Mouse (Mus musculus): ENCODE results near the gene Nkpd1. TPM values are rescaled to one million over a fixed set of nuclear protein-coding genes. Genes with fewer than 3 reads are reported as not detected.

Gene Nkpd1
- total and polyA plus RNA-seq, 3 experiments = 1.1 to 2.1 (median 1.9) TPM

DNA sequence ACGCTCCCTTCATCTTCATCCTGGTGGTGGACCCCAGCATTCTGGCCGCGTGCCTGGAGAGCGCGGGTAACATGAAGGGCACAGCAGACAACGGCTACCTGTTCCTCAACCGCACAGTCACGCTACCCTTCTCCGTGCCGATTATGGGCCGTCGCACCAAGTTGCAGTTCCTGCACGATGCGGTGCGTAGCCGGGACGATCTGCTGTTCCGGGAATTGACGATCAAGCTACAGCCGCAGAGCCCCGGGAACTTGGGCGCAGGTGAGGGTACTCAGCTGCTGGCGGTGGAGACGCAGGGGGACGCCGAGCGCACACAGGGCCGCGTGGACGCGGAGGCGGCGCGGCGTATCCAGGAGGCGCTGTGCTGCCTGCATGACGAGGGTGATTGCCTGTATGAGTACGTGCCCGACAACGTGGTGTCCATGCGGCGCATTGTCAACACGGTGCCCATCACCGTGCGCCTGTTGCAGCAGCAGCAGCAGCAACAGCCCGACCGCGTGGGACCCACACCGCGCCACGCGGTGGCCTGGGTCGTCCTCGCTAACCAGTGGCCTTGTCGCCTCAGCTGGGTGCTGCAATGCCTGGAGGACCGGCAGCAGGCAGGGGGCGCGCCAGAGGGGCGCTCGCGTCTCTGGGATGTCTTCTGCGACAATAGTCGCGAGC lies 6.2 kb downstream of the Nkpd1 start:
- no peak overlapping the region for H3K4me2 ChIP-seq (ENCODE audit: insufficient read depth, low read depth, poor library complexity, severe bottlenecking)
- H3K36me3 ChIP-seq (replicated peaks in 1 of 2; ENCODE audit: control insufficient read depth in 1 of 2, insufficient read depth in 1 of 2, low read length in 1 of 2) = peaks cover 16 to 60% of the 10 kb centered on the region in 2 experiments
- H3K27ac ChIP-seq (ENCODE audit: insufficient read depth, low read depth) = no peak overlapping the region
- H3K27me3 ChIP-seq (replicated peaks) = no peaks in the 10 kb centered on the region
- no peak for DNase-seq (ENCODE audit: extremely low read depth)
- TF ChIP-seq TCF12 (IDR thresholded peaks at IDR 0.05; ENCODE audit: low read depth, low read length) (no peak), ZNF384 (IDR thresholded peaks at IDR 0.05; ENCODE audit: low read depth, low read length) (no peak), IRF4 (IDR thresholded peaks at IDR 0.05; ENCODE audit: low read depth, low read length) (no peak), SIN3A (IDR thresholded peaks at IDR 0.05; ENCODE audit: low read length) (no peak), RAD21 (IDR thresholded peaks at IDR 0.05; ENCODE audit: low read depth, low read length) (no peak), MAFK (IDR thresholded peaks at IDR 0.05; ENCODE audit: insufficient replicate concordance, low read length) (no peak), EP300 (IDR thresholded peaks at IDR 0.05; ENCODE audit: low read length) (no peak), NELFE (IDR thresholded peaks at IDR 0.05; ENCODE audit: low read depth, low read length) (no peak), ZC3H11A (IDR thresholded peaks at IDR 0.05; ENCODE audit: low read depth, low read length) (no peak)
- in situ Hi-C loops (cut with MboI; ENCODE audit: low pct_ligation_motif_present, low pct_unique_long_range_greater_than_20kb, low sequenced_read_pairs) (no loop called here), dilution Hi-C loops (cut with MboI; ENCODE audit: extremely low pct_ligation_motif_present, extremely low pct_unique_long_range_greater_than_20kb, low sequenced_read_pairs) (no loop called here)
- no peaks in the 10 kb centered on the region for H3K79me2 ChIP-seq (replicated peaks; ENCODE audit: control insufficient read depth, extremely low read depth, insufficient read depth, poor library complexity, severe bottlenecking)
- no peak overlapping the region for H3K4me3 ChIP-seq (replicated peaks in 1 of 3; ENCODE audit: low read depth in 2 of 3, low read length in 2 of 3, poor library complexity in 1 of 3)
- H3K9me3 ChIP-seq (replicated peaks; ENCODE audit: low read length) = peaks cover 14% of the 10 kb centered on the region
- peaks cover 0 to 6% of the 10 kb centered on the region in 2 experiments; a peak in 1 of 4 replicates for H3K4me1 ChIP-seq (ENCODE audit: control insufficient read depth in 1 of 2, insufficient read depth in 2 of 2)
- no peak overlapping the region for H3K9ac ChIP-seq (ENCODE audit: insufficient read depth, low read depth)

DNA sequence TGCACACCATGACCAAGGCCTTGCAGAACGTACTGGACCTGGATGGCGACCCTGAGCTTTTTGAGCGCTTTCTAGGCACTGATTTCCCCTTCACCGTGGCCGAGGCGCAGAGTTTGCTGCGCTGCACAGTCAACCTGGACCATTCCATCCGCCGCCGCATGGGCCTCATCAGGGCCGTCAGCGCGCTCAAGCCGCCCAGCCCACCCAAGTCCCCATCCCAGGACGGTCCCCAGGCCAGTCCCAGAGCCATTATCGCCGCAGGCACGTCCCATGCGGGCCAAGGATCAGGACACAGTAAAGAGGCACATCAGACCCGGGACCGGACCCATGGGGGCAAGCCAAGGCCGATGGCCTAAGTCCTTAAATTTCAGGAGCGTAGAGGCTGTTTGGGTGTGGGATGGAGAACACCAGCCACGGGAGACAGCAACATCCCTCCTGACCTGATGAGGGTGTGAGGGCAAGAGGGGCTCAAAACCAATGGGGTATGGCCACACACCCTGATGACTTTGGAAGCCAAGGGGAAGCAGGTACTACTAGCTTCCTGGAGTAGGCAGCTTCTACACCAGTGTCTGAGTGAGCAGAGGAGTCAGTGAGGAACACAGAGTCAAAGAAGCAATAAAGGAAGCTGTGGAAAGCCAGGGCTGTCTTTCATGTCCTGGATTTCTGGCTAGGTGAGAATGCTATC lies 6.9 kb downstream of the Nkpd1 start:
- Histone ChIP-seq H3K36me3 (replicated peaks in 1 of 2; ENCODE audit: control insufficient read depth in 1 of 2, insufficient read depth in 1 of 2, low read length in 1 of 2) (peaks cover 21 to 66% of the 10 kb centered on the region in 2 experiments), H3K27me3 (replicated peaks) (no peaks in the 10 kb centered on the region), H3K9me3 (replicated peaks; ENCODE audit: low read length) (peaks cover 14% of the 10 kb centered on the region), H3K4me1 (ENCODE audit: control insufficient read depth in 1 of 2, insufficient read depth in 2 of 2) (peaks cover 0 to 2% of the 10 kb centered on the region in 2 experiments; a peak in 1 of 4 replicates), H3K4me3 (replicated peaks in 1 of 3; ENCODE audit: low read depth in 2 of 3, low read length in 2 of 3, poor library complexity in 1 of 3) (no peak overlapping the region), H3K4me2 (ENCODE audit: insufficient read depth, low read depth, poor library complexity, severe bottlenecking) (no peak overlapping the region), H3K79me2 (replicated peaks; ENCODE audit: control insufficient read depth, extremely low read depth, insufficient read depth, poor library complexity, severe bottlenecking) (no peaks in the 10 kb centered on the region), H3K9ac (ENCODE audit: insufficient read depth, low read depth) (no peak overlapping the region), H3K27ac (ENCODE audit: insufficient read depth, low read depth) (no peak overlapping the region)
- in situ Hi-C loops (cut with MboI; ENCODE audit: low pct_ligation_motif_present, low pct_unique_long_range_greater_than_20kb, low sequenced_read_pairs) (no loop called here), dilution Hi-C loops (cut with MboI; ENCODE audit: extremely low pct_ligation_motif_present, extremely low pct_unique_long_range_greater_than_20kb, low sequenced_read_pairs) (no loop called here)
- DNase-seq (ENCODE audit: extremely low read depth) = no peak
- TF ChIP-seq IRF4 (IDR thresholded peaks at IDR 0.05; ENCODE audit: low read depth, low read length) = no peak
- TF ChIP-seq NRF1 (IDR thresholded peaks at IDR 0.05; ENCODE audit: low read depth, low read length) = no peak
- TF ChIP-seq MAX (IDR thresholded peaks at IDR 0.05; ENCODE audit: low read length) = no peak
- TF ChIP-seq POLR2AphosphoS2 (IDR thresholded peaks at IDR 0.05; ENCODE audit: low read depth, low read length) = no peak
- TF ChIP-seq MAFK (IDR thresholded peaks at IDR 0.05; ENCODE audit: insufficient replicate concordance, low read length) = no peak
- TF ChIP-seq SIN3A (IDR thresholded peaks at IDR 0.05; ENCODE audit: low read length) = no peak
- no peak for TF ChIP-seq CHD2 (IDR thresholded peaks at IDR 0.05; ENCODE audit: low read length)
- TF ChIP-seq PAX5 (IDR thresholded peaks at IDR 0.05; ENCODE audit: low read length) = no peak
- TF ChIP-seq MAZ (IDR thresholded peaks at IDR 0.05; ENCODE audit: low read depth, low read length) = no peak

Data from CH12.LX (cell line).